Mouse (Mus musculus) cerebellum, adult 11 months (tissue): ENCODE measurements at regions not wholly inside any gene's neighbourhood (a gene's known extent, or its start where the extent isn't known, plus 50 kb on each side); places are given as distances from the start of the nearest gene placed in this dataset.
"Not testable (repeated sequence)": the region's sequence is repeated elsewhere in the genome, so short reads cannot be mapped to it uniquely, and the experiment has no call there.

Experiments
- DNase-seq: peaks from one replicate; pipeline ENCODE4 v3.0.0; 2022

GRCm38 (mm10) chr3:120477934-120478333 is 693.6 kb downstream of the Rwdd3 start:
- no peak for DNase-seq

GRCm38 (mm10) chr3:120477232-120477631 is 693.0 kb upstream of the Ptbp2 start:
- DNase-seq: no peak

- DNase-seq: peak; percentile 16
Observed at GRCm38 (mm10) chr3:120473645-120474038, 689.4 kb upstream of the Ptbp2 start.

GRCm38 (mm10) chr3:120472687-120473644 is 688.7 kb upstream of the Ptbp2 start:
- DNase-seq: no peak

GRCm38 (mm10) chr3:120471878-120472444 is 687.7 kb upstream of the Ptbp2 start:
- no peak for DNase-seq

GRCm38 (mm10) chr3:120468887-120469286 is 684.6 kb upstream of the Ptbp2 start:
- no peak for DNase-seq

GRCm38 (mm10) chr3:120460717-120461116 is 676.5 kb upstream of the Ptbp2 start:
- DNase-seq: no peak

- no peak for DNase-seq
Observed at GRCm38 (mm10) chr3:120457912-120458311, 673.6 kb upstream of the Ptbp2 start.

GRCm38 (mm10) chr3:120441127-120441526 is 656.9 kb upstream of the Ptbp2 start:
- DNase-seq: no peak

GRCm38 (mm10) chr3:120430285-120430684 is 646.0 kb upstream of the Ptbp2 start:
- DNase-seq: no peak

GRCm38 (mm10) chr3:120416634-120417033 is 632.4 kb upstream of the Ptbp2 start:
- no peak for DNase-seq

GRCm38 (mm10) chr3:120375688-120376289 is 591.5 kb upstream of the Ptbp2 start:
- no peak for DNase-seq

- DNase-seq: no peak
Observed at GRCm38 (mm10) chr3:120342747-120343377, 558.6 kb upstream of the Ptbp2 start.

GRCm38 (mm10) chr3:120341882-120342281 is 557.6 kb upstream of the Ptbp2 start:
- no peak for DNase-seq

GRCm38 (mm10) chr3:120335843-120336585 is 551.7 kb upstream of the Ptbp2 start:
- DNase-seq: no peak

- DNase-seq: not testable (repeated sequence)
Observed at GRCm38 (mm10) chr3:120307042-120307441, 522.8 kb upstream of the Ptbp2 start.

- DNase-seq: no peak
Observed at GRCm38 (mm10) chr3:120305608-120306007, 521.3 kb upstream of the Ptbp2 start.
